19 mouse cellular contexts compared by ENCODE assay signal in genomic region chr7:99236888-99237660, GRCm38 (mm10). TPM values are rescaled to one million over a fixed set of nuclear protein-coding genes. Genes with fewer than 3 reads are reported as not detected.
DNase-seq lines count a peak whose midpoint lies in the region; ATAC-seq lines count a peak whose summit lies in the region.
"Had no signal": no experiment of that assay in that cellular context is flagged by ENCODE, and none has a peak within 500 bp of the region (broad histone marks: within the 10 kb centered on the region; RNA-seq: fewer than 3 reads in every experiment).

No protein-coding gene starts in this region.

- no peak overlapping the region for H3K4me2 ChIP-seq in forebrain, embryonic 14.5 days (ENCODE audit: low read length)
- H3K4me2 ChIP-seq in forebrain, embryonic 16.5 days (ENCODE audit: low read length): no peak overlapping the region

- peak; percentile 24 for DNase-seq in forebrain, embryonic 14.5 days (ENCODE audit: low spot score)
- peak; percentile 27 for DNase-seq in right cerebral cortex, postnatal 14 days
- DNase-seq in right cerebral cortex, adult 2 months (ENCODE audit: low spot score in 2 of 2): no peak
- peak; percentile 32 for DNase-seq in liver
- DNase-seq in layer of hippocampus, adult 8-10 months (ENCODE audit: low spot score in 2 of 2): no peak
- DNase-seq: adrenal gland, postnatal 14 days; cerebellum, adult 2 months; gastrocnemius, postnatal 14 days; heart, postnatal 10 days; right cerebral cortex, postnatal 25 days had no signal

- no peaks in the 10 kb centered on the region for H3K36me3 ChIP-seq in forebrain, embryonic 14.5 days (ENCODE audit: control insufficient read depth, insufficient read depth, low read length)
- no peaks in the 10 kb centered on the region for H3K36me3 ChIP-seq in forebrain, embryonic 16.5 days (ENCODE audit: control insufficient read depth, insufficient read depth)
- H3K36me3 ChIP-seq: neural tube, embryonic 12.5 days had no signal

- no peak overlapping the region for H3K27ac ChIP-seq in forebrain, embryonic 14.5 days (ENCODE audit: low read depth, low read length)
- no peak overlapping the region for H3K27ac ChIP-seq in forebrain, embryonic 16.5 days (ENCODE audit: low read length)
- H3K27ac ChIP-seq: macrophage; neural tube, embryonic 12.5 days had no signal

- no peaks in the 10 kb centered on the region for H3K4me1 ChIP-seq in forebrain, embryonic 14.5 days (ENCODE audit: control insufficient read depth, insufficient read depth, low read length)
- H3K4me1 ChIP-seq in forebrain, embryonic 16.5 days (replicated peaks; ENCODE audit: control insufficient read depth, insufficient read depth, low read length): no peaks in the 10 kb centered on the region

- no peak for ATAC-seq in forebrain, embryonic 14.5 days
- no peak for ATAC-seq in forebrain, embryonic 16.5 days
- no peak for ATAC-seq in cerebellum, adult (ENCODE audit: insufficient number of reproducible peaks, low FRiP score, low TSS enrichment)
- no peak for ATAC-seq in erythroid progenitor cell, adult 5-6 weeks (replicated peaks; ENCODE audit: low FRiP score, poor library complexity, severe bottlenecking)

- peaks cover 9% of the 10 kb centered on the region; the same call in 1 of the 2 replicates for H3K27me3 ChIP-seq in forebrain, embryonic 14.5 days (replicated peaks; ENCODE audit: control insufficient read depth, insufficient read depth, low read length)
- H3K27me3 ChIP-seq in forebrain, embryonic 16.5 days (replicated peaks; ENCODE audit: control insufficient read depth, insufficient read depth, low read length): no peaks in the 10 kb centered on the region

- no peak overlapping the region for H3K4me3 ChIP-seq in forebrain, embryonic 14.5 days (ENCODE audit: low read depth, low read length)
- no peak overlapping the region for H3K4me3 ChIP-seq in forebrain, embryonic 16.5 days (replicated peaks; ENCODE audit: low read length)
- H3K4me3 ChIP-seq: neural tube, embryonic 12.5 days had no signal

- no peak overlapping the region for H3K9ac ChIP-seq in forebrain, embryonic 14.5 days (ENCODE audit: low read length)
- no peak overlapping the region for H3K9ac ChIP-seq in forebrain, embryonic 16.5 days (replicated peaks; ENCODE audit: low read depth, low read length)
- H3K9ac ChIP-seq: neural tube, embryonic 12.5 days had no signal

- H3K9me3 ChIP-seq in forebrain, embryonic 14.5 days (replicated peaks; ENCODE audit: control insufficient read depth, low read length): no peaks in the 10 kb centered on the region
- H3K9me3 ChIP-seq in forebrain, embryonic 16.5 days (ENCODE audit: control insufficient read depth, low read length): no peaks in the 10 kb centered on the region
- H3K9me3 ChIP-seq: neural tube, embryonic 12.5 days had no signal

- WGBS in forebrain, embryonic 14.5 days: 24% methylated on average over 8 of the region's 8 CpGs
- 24% methylated on average over 8 of the region's 8 CpGs for WGBS in forebrain, embryonic 16.5 days

RNA-seq across cellular contexts. Expression of gene Mogat2, which starts 1.3 kb away (rescaled TPM):
- 3.1 and 3.2 TPM in 2 replicates for polyA plus RNA-seq in forebrain, embryonic 14.5 days (2014; fragmentation: Nextera tagmentation; extraction: Ambion mirVana)
- polyA plus RNA-seq in forebrain, embryonic 16.5 days (2015; fragmentation: Nextera tagmentation; extraction: Ambion mirVana): 1.3 and 2.0 TPM in 2 replicates
- not detected for total RNA-seq in layer of hippocampus, adult 8-10 months (2022)
- total RNA-seq in erythroid progenitor cell, adult 5-6 weeks (2015; ENCODE audit: low replicate concordance): 8.6 and 18.4 TPM in 2 replicates
- 2.3 TPM in 1 of 2 replicates, not detected in the other for total RNA-seq in erythroid progenitor cell, adult 5-6 weeks (2017; ENCODE audit: low replicate concordance)
- total RNA-seq: heart, postnatal 10 days; left cerebral cortex, postnatal 25 days; MEL had no signal
- polyA plus RNA-seq: cerebellum, adult 2 months; erythroblast, embryonic 14.5 days; testis, adult 2 months had no signal

RNA-seq across cellular contexts. Expression of gene Map6, which starts 30.2 kb away (rescaled TPM):
- polyA plus RNA-seq in forebrain, embryonic 14.5 days (2014; fragmentation: Nextera tagmentation; extraction: Ambion mirVana): 46.2 and 62.4 TPM in 2 replicates
- 69.3 and 90.0 TPM in 2 replicates for polyA plus RNA-seq in forebrain, embryonic 16.5 days (2015; fragmentation: Nextera tagmentation; extraction: Ambion mirVana)
- 100 to 1,000 TPM; 101 to 108 (median 106) TPM for total RNA-seq in layer of hippocampus, adult 8-10 months (2022)
- not detected in 2 replicates for total RNA-seq in erythroid progenitor cell, adult 5-6 weeks (2015; ENCODE audit: low replicate concordance)
- not detected in 2 replicates for total RNA-seq in erythroid progenitor cell, adult 5-6 weeks (2017; ENCODE audit: low replicate concordance)
- total RNA-seq: MEL had no signal
- polyA plus RNA-seq: erythroblast, embryonic 14.5 days had no signal

RNA-seq across cellular contexts. Expression of gene Dgat2, which starts 54.6 kb away (rescaled TPM):
- polyA plus RNA-seq in forebrain, embryonic 14.5 days (2014; fragmentation: Nextera tagmentation; extraction: Ambion mirVana): 11.9 and 14.9 TPM in 2 replicates
- 16.1 and 18.5 TPM in 2 replicates for polyA plus RNA-seq in forebrain, embryonic 16.5 days (2015; fragmentation: Nextera tagmentation; extraction: Ambion mirVana)
- 10 to 100 TPM; 80.9 to 89.3 (median 85.5) TPM for total RNA-seq in layer of hippocampus, adult 8-10 months (2022)
- total RNA-seq in erythroid progenitor cell, adult 5-6 weeks (2015; ENCODE audit: low replicate concordance): 0.42 and 7.6 TPM in 2 replicates
- 0.90 and 2.8 TPM in 2 replicates for total RNA-seq in erythroid progenitor cell, adult 5-6 weeks (2017; ENCODE audit: low replicate concordance)

Comparison
In these comparisons a context has a peak if more than half of its experiments do, and no peak if none do; other contexts are left out.
1. DNase-seq: peak in forebrain, embryonic 14.5 days (single experiment), right cerebral cortex, postnatal 14 days (single experiment) and liver (single experiment); none in right cerebral cortex, adult 2 months (0 of 2) and layer of hippocampus, adult 8-10 months (0 of 2).
2. RNA of gene Map6, which starts 30.2 kb away (total RNA-seq): 101 to 108 TPM in layer of hippocampus, adult 8-10 months; not detected in erythroid progenitor cell, adult 5-6 weeks; every median in the first group is over 100 times any median in the second.
3. RNA of gene Dgat2, which starts 54.6 kb away (total RNA-seq): 80.9 to 89.3 TPM in layer of hippocampus, adult 8-10 months; 0.42 to 7.6 TPM in erythroid progenitor cell, adult 5-6 weeks; every median in the first group is over 4 times any median in the second.